Mouse (Mus musculus) thymus, postnatal 36 days (tissue): ENCODE measurements around the gene Gm20388.

Source experiments
- DNase-seq, 2 experiments: peaks; one replicate each; pipeline ENCODE4 v3.0.0; 2022; ENCODE audit warnings: mixed read lengths in 2 of 2

Gm20388 gene

DNA sequence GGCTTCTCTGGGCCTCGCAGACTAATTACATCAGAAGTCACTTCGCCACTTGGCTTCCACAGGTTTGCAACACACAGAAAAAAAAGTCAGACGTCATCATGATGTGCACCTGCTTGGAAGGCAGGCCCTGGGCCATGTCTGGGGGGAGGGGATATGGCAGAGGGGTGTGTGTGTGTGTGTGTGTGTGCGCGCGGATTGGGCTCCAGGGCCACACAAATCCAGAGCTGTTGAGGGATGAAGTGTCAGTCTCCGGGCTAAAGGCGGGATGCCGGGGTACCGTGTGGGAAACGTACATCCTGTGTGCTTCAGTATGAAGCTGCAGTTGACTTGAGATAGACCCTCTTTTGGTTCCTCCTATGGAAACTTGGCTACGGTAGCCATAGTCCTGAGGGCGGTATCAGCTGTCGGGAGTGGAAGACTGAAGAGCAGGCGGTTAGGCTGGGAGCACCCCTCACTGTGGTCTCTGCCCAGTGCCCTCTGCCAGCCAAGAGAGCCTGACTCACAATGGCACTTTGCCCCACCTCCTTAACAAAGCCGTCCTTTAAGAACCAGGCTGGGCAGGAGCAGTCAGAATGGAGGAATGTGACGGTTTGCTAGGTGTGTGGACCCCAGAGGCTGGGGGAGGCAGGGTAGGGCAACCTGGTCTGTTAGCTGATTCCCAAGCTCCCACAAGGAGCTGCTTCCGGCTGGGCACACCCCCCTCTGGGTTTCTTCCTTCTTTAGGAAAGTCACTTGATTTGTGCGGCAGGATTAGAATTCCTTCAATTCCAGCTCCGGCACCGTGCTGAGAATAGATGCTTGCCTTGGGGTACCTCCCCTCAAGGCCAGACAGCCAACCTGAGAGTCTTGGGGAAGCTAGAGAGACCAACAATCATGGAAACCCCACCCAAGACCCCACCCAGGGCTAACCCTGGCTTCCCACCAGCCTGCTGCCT is 721.1 kb downstream of the Gm20388 start:
- no peak for DNase-seq

DNA sequence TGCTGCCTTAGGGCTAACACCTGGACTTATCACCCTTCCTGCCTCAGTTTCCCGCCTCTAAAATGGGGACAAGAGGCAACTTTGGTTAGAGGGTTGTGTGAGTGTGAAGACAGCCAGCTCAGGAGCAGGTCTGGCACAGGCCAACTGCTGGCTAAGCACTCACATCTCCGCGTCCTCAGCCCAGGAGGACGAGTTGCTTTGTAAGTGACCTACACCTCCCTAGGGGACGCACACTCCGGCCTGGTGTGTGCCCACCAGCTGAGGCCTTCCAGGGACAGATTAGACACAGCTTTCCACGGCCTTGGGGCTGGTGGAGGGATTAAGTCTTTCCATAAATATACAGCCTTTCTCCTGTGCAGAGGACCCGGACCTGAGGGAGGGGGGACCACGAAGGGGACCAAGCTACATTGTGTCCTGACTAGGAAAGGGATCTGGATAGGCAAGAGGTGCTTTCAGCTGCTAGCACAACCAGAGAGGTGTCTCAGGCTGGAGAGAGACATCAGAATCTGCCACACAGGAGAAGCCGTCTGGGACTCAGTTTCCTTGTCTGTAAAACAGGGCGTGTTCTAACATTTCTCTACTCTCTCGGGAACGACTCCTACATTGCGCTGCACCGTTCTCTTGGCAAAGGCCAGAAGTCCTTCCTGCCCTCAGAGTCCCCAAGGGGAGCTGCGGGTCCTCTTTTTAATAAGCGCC is 722.5 kb downstream of the Gm20388 start:
- DNase-seq = no peak

DNA sequence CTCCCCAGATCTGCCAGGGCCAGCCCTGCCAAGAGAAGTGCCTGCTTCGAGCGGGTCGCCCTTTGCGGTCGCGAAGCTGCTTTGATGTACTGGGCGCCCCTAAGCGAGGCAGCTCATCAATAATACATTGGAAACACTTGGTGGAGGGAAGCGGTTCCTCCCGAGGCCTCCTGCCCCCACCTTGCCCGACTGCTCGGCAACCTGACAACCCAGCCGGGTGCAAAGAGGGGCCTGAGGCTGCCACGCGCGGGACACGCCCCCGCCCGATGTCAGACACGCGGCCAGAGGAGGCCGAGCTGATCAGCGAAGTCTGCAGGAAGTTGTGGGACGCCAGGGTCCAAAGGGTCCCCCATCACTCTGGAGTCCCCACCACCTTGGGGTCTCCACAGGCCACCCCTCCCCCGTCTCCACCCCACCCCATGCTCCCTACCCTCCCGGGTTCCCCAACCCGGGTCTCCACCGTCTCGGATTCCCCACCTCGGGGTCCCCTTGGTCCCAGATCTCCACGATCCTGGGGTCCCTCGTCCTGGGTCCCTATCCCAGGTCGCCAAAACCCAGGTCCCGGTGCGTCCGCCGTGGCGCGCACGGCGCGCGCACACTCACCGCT is 723.1 kb downstream of the Gm20388 start:
- DNase-seq = peak; percentile 18 to 36

DNA sequence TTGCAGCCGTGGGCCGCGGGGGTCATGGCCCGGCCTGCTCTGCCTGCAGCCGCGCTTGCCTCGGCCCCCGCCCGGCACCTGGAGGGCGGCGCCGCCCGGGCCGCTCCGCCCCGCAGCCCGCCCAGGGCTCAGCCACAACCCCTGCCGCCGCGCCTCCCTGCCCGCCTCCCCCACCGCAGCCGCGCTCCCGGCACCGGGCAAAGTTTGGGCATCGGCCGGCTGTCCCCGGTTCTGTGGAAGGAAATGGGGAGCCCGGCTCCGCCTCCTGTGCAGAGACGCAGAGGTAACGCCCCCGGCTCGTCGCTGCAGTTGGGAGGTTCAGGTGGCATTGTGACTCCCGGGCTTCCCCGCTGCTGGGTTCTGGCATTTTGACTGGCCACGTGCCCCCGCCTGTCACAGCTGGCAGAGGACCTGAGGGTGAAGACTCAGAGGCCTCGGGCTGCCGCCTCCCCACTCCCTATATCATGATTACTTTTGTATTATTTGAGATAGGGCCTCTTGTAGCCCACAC is 723.7 kb downstream of the Gm20388 start:
- peak; percentile 68 to 81 for DNase-seq

DNA sequence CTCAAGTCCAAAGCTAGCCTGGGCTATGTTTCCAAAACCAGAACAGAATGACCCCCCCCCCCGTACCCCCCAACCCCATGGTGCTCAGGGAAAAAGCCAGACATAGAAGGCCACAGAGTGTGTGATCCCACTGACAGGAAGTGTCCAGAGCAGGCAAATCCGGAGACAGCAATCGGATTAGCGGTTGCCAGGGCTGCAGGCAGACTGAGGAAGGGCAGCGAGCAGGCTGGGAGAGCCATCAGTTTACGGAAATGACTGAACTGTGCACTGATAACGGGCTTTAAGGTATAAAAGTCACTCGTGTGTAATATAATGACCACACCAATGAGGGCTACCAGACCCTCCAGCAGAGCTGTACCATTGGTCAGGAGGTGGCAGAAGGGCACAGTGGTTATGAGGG is 730.6 kb downstream of the Gm20388 start:
- DNase-seq = no peak

DNA sequence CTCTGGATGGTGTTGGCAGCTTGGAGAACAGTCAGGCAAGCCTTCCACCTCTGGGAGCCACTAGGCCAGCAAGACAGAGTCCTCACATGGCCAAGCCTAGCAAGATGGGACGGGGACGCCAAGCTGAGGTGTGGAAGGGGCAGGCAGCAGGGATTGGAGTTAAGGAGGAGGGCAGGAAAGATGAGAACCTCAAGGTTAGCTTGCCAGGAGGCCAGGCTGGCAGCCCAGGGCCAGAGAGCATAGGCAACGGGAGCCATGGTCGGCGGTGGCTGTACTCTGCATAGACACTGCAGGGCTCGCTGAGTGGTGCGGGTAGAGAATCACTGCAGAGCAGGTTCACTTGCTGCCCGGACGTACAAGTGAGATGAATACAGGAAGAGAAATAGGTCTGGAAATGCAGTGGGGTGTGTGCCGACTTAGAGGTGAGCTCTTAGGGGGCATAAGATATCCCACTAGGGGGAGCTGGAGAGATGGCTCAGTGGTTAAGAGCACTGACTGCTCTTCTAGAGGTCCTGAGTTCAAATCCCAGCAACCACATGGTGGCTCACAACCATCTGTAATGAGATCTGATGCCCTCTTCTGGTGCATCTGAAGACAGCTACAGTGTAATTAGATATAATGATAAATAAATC is 731.5 kb downstream of the Gm20388 start:
- DNase-seq = no peak

DNA sequence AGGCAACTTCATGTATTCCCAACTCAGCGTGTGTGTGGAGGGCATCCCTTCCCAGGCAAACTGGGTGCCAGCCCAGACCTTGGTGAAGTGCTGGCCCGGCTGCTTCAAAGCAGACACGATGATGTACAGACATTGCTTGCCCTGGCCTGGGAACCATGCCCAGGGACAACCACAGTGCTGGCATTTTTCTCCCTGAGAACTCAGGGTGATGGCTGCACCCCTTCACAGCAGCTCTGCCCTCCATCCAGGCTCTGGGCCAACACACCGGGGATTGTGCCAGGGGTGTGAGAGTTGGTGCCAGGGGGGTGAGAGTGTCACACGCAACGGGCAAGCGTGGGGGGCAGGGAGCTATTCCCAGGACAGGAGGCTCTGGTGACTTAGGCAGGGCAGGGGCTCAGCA is 734.0 kb downstream of the Gm20388 start:
- DNase-seq = no peak

DNA sequence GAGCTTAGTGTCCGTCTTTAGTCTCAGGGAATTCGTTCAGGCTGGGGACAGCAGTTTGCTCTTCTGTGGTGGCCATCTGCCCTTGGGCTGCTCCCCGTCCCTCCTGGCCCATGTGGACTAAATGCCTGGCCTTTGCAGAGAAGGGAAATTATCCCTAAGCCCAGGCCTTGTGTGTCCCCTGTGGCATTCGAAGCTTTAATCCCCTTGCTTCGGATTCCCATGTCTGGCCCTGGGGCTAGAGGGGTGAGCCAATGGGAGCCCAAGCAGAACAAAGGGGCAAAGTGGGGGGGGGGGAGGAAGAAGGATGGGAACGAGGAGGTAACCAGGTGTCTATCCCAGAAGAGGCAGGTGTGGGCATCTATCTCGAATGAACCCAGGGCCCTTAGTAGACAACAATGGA is 736.9 kb downstream of the Gm20388 start, which contains the start of gene 1190005I06Rik:
Gene 1190005I06Rik, minus strand, starts transcription at position 101 of the 400 bp plus-strand sequence.
- DNase-seq = no peak

DNA sequence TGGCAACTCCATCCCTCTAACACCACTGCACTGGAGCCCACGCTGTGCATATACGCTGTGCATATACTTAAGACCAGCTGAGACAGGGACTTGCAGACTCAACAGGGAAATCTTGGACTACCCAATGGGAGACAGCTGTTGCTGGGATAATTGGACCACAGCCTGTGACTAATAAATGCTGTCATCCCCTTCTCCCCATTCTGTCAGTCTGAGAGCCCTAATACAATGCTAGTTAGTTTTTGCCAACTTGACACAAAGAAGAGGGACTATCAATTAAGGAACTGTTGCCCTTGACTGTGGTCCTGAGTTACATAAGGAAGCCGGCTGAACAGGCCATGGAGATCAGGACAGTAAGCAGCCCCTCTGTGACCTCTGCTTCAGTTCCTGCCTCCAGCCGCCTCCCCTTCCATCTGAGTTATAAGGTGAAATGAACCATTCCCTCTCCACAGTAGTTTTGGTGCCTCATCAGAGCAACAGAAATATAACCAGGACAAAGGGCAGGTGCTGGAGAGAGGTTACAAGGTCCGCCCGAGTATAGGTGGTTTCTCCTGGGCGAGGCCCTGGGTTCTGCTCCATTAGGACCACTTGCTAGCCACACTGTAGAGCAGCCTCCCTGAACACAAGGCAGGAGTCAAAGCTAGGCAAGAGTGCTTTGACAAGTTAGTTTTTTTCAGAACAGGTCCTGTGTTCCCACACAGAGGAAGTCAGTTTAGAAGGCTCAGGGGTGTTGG is 745.8 kb downstream of the Gm20388 start:
- no peak for DNase-seq

DNA sequence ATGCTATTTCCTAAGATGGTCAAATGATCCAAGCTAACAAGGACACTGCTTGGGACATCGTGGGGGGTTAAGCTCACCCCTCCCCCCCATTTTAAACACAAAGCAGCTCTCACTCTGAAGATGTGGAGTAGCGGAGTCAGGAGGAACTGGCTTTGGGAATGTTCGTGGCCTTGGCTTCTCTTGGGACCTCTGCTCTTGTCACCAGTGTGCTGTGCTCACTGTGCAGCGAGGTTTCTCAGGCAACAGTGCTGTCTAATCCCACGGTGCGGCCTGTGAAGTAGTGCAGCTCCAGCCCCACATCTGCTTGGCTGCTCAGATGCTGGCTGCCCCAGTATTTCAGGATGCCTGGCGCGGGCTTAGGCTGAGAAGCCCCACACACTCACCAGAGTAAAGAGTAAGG is 746.8 kb downstream of the Gm20388 start:
- DNase-seq = no peak

DNA sequence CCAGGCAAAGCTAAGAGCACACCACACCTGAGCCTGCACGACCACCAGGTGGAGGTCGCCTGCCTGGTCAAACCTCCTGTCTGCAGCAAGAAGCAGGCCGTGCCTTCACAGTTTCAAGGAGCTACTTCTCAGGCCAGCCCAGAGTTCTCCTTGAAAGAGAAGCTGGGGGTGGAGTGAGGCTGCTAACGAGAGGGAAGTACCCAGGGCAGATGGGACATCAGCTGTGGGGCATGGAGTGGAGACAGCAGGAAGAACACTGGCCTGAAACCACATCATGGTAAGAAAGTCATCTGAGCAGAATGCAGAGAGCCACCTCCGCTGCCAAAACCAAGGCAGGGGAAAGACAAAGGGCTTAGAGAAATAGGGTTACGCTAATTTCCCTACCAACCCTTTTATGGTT is 753.9 kb downstream of the Gm20388 start:
- no peak for DNase-seq

DNA sequence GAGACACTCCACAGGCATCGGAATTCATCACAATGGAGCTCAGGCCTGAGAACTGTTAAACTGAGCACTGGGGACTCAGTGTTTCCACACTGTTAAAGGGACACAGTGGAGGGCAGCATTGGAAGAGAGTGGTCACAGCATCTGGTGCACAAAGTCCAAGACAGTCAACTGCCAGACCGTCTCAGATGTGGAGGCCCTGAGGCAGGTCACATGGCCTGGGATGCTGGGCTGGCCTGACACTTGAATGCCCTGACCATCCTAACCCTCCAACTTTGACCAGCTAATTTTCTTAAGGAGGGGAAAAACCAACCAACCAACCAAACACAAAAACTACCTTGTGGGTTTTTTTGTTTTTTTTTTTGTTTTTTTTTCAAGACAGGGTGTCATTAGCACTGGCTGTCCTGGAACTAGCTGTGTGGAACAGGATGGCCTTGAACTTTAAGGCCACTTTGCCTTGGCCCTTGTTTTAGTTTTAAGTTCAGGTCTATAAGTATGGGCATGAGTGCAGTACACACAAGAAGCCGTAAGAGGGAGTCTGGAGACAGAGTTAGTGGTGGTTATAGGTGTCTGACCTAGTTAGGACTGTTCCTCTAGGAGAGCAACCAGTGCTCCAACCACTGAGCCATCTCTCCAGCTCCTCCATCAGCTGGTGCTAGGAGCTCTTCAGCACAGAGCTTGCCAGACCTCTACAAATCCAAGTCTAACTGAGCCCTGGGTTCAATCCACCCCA is 755.2 kb downstream of the Gm20388 start:
- no peak for DNase-seq

DNA sequence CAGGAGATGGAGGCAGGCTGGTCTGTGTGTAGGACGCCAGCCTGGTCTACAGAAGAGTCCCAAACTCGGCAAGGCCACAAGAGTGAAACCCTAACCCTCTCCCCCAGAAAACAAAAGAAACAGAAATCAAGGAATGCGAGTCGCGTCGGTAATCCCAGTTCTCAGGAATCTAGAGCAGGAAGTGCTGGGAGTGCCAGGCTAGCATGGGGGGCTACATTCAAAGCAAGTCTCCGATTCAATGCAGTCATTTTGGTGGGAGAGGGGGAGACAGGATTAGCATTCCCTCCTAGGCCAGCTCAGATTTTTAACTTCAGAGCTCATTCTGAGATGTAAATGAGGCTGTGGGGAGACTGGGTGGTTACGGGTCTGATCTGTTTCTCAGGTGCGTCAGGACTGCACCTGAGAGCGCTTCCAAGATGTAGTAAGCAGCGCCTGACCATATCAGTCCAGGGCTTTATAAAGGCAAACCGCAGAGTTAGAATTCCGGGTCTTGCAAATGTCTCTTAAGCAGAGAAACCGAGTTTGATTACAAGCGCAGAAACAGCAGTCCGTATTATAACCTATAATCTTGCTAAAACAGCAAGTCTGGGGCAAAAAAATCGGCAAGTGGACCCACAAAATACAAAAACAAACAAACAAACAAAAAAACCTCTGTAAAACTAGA is 756.3 kb downstream of the Gm20388 start:
- DNase-seq = no peak

DNA sequence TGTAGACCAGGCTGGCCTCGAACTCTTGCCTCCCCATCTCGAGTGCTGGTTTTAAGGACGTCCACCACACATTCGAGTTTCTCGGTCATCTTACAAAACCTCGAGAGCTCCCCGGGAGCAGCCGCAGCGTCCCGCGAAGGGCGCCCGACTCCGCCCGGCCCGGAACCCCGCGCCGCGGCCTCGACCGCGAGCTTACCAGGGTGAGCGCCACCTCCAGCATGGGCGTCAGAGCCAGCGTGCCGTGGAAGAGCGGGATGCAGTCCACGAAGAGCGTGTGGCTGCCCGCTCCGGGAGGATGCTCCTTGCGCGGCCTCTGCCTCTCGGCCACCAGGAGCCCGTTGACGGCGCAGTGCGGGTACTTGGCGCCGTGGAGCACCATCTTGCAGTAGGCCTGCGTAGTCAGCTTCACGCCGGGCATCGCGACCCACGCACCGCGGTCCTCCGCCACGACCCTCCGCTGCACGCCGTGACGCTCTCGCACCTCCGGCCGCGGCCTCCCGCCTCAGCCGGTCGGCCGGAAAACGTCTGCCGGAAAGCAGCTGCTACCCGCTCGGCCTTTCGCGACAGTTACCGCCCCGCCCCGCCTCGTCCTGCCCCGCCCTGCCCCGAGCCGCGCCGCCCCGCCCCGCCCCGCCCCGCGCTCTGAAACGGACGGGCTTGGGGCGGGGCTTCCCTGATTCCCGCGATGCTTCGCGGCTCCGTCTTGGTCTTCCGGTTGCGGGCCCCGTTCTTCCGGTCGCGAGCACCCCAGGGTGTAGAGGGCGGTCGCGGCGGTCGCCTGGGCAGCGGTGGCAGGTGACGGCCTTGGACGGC is 757.1 kb downstream of the Gm20388 start, which contains the start of the genes Gm27021 and Cox4i1:
Gene Gm27021, minus strand, starts transcription at position 519 of the 813 bp plus-strand sequence.
Gene Cox4i1, plus strand, starts transcription at position 662 of the 813 bp plus-strand sequence.
- peak; percentile 91 to 93 for DNase-seq

DNA sequence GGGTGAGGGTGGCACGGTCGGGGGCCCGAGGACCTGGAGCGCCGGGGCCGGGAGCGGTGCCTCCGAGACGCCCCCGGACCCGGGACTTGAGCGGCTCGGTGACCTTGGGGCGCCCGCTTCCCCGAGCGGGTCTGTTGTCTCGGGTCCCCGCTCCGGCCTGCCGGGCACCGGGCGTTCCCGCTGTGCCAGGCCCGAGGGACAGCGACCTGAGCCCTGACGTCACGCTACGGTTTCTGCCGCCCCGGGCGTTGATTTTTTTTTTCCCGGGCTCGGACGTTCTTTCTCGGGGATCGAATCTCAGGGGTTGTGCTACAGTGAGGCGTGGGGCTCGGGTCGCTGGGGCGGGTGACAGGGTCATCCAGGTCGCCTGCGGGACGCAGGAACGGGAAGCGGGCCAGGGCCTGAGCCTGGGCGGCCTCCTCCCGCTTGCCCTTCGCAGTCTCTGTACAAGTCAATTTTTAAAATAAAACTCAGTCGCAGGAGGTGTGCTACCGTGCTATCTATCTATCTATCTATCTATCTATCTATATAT is 757.8 kb downstream of the Gm20388 start, which contains the start of gene Emc8:
Gene Emc8, minus strand, starts transcription at position 200 of the 532 bp plus-strand sequence.
- no peak for DNase-seq

DNA sequence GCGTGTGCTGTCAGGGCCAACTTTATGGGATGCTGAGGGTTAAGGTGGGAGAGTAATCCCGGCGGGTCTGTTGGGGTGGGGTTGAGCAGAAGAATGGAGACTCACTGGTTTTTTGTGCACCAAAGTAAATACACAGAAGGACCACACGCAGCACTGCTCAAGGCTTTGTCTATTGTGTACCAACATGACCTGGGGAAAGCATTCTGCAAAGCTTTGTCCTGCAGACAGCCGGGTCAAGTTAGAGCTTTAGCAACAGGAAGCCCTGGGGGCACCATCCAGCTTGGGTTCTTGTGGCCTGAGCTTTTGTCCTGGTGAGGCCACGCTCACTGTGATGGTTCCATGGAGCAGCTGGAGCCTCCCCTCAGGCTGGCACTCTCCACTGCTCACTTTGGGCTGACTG is 761.1 kb downstream of the Gm20388 start:
- DNase-seq = no peak

DNA sequence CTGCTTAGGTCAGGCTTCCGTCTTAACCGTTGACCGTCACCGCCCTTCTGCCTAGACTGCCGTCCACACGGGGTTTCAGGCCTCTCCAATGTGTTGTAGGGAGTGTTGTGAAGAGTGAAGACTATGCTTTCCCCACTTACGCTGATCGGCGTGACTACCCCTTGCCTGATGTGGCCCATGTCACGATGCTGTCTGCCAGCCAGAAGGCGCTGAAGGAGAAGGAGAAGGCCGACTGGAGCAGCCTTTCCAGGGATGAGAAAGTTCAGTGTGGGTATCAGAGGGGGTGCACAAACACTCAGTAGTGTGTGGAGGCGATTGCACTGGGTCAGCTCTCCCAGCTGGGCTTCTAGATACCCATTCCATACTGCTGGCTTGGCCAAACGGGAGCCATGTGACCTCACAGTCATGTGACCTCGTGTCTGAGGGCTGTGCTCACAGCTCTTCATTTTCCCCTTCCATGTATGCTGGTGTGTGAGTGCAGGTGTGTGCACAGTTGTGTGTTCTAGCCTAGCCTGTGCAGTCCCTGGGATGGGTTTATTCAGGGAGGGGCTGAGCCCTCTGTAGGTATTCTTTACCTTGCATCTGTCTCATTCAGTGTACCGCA is 762.1 kb downstream of the Gm20388 start:
- no peak for DNase-seq

DNA sequence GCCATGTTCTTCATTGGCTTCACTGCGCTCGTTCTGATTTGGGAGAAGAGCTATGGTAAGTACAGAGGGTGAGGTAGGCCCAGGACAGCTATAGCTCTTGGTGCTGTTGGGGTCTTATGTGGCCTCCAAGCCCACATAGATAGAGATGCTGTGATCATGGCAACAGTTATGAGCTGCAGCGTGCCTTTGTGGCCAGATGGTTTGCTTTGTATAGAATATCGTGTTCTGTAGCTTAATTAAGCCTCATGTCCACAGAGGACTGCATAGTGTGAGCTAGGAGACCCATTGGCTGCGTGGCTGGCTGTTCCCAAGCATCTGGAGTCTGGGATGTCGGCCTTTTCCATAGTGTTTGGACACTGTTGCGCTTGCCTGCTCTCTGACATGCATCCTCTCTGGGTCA is 762.7 kb downstream of the Gm20388 start:
- no peak for DNase-seq

DNA sequence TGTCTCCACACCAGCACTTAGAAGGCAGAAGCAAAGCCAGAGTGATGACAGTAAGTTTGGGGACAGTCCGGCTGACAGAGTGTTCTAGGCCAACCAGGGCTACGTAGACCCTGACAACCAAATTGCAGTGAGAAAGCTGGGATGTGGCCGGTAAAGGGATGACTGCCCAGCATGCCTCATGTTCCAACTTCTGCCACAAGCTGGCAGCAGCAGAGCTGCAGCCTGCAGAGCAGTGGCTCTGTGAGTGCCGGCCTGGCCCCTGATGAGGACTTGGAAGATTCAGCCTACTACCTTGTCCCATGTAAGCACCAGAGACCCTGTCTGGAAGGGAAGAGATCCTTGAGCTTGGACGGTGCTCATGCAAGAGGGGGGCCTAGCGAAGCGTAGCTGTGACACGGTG is 765.1 kb downstream of the Gm20388 start:
- DNase-seq = no peak
